Mouse (Mus musculus): ENCODE measurements around the gene Kcnip1. TPM values are rescaled to one million over a fixed set of nuclear protein-coding genes. Genes with fewer than 3 reads are reported as not detected.

Kcnip1 gene
- total RNA-seq, 1 experiment from 2014 or later, result 4.2 TPM

- no peak for DNase-seq
Observed at GRCm38 (mm10) chr11:33827085-33827828, 165.7 kb downstream of the Kcnip1 start.

- DNase-seq, result no peak
Observed at GRCm38 (mm10) chr11:33824739-33825138, 168.2 kb downstream of the Kcnip1 start.

DNA sequence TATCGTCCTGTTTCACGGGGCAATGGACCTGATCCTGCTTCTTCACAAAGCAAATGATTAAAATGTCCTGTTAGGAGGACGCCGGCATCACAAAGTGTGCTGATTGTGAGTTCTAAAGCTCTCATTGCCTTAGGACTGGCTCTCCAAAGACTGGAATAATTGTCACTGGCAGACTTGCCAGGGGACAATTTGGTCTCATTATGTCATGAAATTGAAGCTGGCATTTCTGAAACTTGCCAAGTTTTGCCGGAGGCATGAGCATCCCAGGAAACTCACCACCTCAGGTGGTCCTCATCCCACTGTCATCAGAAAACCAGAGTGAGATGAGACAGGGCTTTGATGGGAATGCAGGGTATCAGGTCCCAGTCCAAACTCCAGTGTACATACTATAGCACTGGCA lies 171.6 kb downstream of the Kcnip1 start:
- no peak for DNase-seq

GRCm38 (mm10) chr11:33820876-33821275 lies 172.1 kb downstream of the Kcnip1 start:
- DNase-seq, result no peak

GRCm38 (mm10) chr11:33818861-33819503 lies 174.0 kb downstream of the Kcnip1 start:
- DNase-seq, result no peak

GRCm38 (mm10) chr11:33816020-33816419 lies 176.9 kb downstream of the Kcnip1 start:
- no peak for DNase-seq

- DNase-seq, result no peak
Observed at GRCm38 (mm10) chr11:33810105-33810504, 182.8 kb downstream of the Kcnip1 start.

- DNase-seq, result no peak
Observed at GRCm38 (mm10) chr11:33803093-33803492, 189.9 kb downstream of the Kcnip1 start.

- DNase-seq, result no peak
Observed at GRCm38 (mm10) chr11:33800436-33801088, 192.4 kb downstream of the Kcnip1 start.

- DNase-seq, result no peak
Observed at GRCm38 (mm10) chr11:33799933-33800332, 193.0 kb downstream of the Kcnip1 start.

DNA sequence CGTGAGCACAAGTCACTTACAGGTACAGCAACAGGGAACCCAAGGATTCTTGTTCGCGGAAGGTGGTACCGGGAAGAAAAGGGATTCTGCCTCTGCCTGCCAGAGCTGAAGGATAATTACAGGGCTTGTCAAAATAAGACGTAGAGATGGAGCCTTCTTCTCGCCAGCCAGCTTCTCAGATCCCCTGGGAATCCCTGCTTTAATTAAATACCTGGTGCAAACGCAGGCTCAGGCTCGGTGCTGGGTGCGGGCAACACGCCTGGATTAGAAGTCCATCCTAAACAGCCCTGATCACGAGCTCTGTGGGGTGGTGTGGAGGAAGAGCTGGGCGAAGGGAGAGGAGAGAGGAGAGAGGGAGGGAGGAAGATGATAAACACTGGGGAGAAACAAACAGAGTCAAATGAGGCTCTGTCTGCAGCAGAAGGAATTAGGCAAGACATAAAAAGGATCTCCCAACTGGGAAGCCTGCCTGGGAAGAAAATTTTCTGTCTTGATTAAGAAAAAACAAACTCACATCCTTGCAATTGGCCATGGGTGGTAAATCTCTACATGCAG lies 194.8 kb downstream of the Kcnip1 start:
- no peak for DNase-seq

GRCm38 (mm10) chr11:33787362-33787761 lies 205.6 kb downstream of the Kcnip1 start:
- DNase-seq, result peak; percentile 55

GRCm38 (mm10) chr11:33786572-33786971 lies 206.4 kb downstream of the Kcnip1 start:
- DNase-seq, result no peak

GRCm38 (mm10) chr11:33781561-33781971 lies 211.4 kb downstream of the Kcnip1 start:
- no peak for DNase-seq

GRCm38 (mm10) chr11:33780263-33780662 lies 212.7 kb downstream of the Kcnip1 start:
- no peak for DNase-seq

DNA sequence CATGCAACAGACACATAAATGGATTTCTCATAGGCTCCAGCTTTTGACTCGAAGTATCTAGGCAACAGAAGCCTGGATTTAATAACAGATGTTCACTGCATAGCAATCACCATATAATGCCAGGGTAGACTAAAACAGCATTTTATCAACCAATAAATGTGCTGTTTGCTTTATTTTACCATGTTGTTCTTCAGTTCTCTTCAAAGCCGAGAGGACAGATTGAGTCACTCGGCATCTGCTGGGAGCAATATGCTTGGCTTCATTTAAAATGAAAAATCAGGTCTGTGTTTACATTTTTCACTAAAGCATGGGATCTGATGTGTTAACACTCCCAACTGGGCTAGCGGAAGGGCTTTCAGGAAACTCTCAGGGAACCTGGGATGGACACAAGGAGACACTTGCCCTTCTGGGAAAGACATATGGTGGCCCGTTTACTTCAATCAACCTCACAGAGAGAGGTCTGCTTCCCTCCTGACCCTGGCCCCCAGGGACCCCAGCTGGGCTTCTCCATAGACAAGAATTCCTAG lies 220.3 kb downstream of the Kcnip1 start:
- DNase-seq, result no peak

DNA sequence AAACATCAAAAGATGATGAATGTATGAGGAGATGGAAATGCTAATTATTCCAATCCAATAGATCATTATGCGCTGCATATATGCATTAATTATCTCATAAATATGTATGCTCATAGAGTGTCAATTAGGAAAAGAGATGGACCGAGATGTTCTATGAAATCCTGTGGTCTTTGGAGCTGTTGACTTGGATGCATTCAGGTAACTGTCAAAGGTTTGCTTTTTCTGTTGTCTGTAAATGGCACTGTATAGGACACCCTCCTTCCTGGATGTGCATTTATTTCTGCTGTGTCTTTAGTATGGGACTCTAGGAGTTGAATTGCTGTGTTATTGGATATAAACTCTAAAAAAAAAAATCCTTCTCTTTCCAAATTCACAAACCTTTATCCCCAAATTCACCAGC lies 220.9 kb downstream of the Kcnip1 start:
- DNase-seq, result no peak

DNA sequence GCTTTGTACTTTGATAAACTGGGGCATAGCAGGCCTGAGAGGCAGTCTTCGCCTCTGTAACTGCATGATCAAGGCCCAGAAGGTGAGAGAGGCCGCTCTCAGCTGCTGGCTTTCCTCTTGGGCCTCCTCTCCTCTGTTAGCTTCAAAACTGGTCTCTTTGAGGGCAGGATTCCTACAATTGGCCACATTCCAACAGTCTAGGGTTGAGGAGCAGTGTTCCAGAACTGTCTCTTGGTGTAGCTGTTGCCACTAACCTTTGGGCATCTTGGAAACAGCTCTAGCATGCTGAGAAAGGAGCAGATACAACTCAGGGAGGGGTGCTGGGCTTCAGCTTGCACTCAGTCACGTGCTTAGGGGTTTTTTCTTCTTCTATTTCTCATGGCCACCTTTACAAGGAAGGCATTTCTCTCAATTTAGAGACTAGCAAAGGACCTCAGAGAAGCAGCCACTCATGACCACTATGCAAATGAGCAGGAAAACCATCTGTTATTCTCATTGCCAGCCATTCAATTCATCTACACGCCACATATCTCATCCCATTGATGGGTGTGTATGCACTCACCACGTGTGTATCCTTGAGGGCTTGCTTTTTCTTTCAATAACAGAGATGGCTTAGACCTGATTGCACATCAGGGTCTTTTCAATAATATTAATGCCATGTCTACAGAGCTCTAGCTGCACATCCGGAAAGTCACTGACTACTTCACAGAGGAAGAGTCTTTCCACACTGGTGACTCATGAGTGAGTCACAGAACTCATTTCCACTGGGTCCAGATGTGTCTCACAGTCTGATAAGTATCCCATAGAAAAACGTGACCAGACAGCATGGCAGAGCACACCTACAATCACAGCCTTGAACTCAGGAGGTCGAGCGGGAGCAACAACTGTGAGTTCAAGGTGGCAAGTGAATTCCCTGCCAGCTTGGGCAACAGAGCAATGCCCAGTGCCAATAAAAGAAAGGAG lies 225.7 kb downstream of the Kcnip1 start:
- no peak for DNase-seq

GRCm38 (mm10) chr11:33761201-33761755 lies 231.7 kb downstream of the Kcnip1 start:
- DNase-seq, result no peak

GRCm38 (mm10) chr11:33756624-33757023 lies 236.3 kb downstream of the Kcnip1 start:
- DNase-seq, result no peak

- DNase-seq, result no peak
Observed at GRCm38 (mm10) chr11:33752431-33752873, 240.5 kb downstream of the Kcnip1 start.

All from adrenal gland, postnatal 25 days (tissue).